Mouse (Mus musculus): ENCODE data around the gene Tgoln1. TPM values are rescaled to one million over a fixed set of nuclear protein-coding genes. Genes with fewer than 3 reads are reported as not detected.

Gene Tgoln1
- total and polyA plus RNA-seq, 3 experiments: 29.0 to 68.0 (median 60.1) TPM

- no peak overlapping the region for H3K4me3 ChIP-seq
- 85% methylated on average over 3 of the region's 3 CpGs for WGBS
- H3K27me3 ChIP-seq (ENCODE audit: control insufficient read depth, insufficient read depth, low read length): no peaks in the 10 kb centered on the region
- H3K4me1 ChIP-seq (ENCODE audit: control insufficient read depth, insufficient read depth, low read length): peaks cover 3% of the 10 kb centered on the region; the same call in 1 of the 2 replicates
- intact Hi-C loops (cut with DNase I): no loop called here
- no peak overlapping the region for H3K9ac ChIP-seq (ENCODE audit: low read depth, low read length)
- no peak overlapping the region for H3K27ac ChIP-seq
- no peak for DNase-seq
- no peak for TF ChIP-seq EP300 (IDR thresholded peaks at IDR 0.05; ENCODE audit: insufficient read depth, low read depth, low read length)
- TF ChIP-seq CTCF (IDR thresholded peaks at IDR 0.05): no peak
- no peak for TF ChIP-seq POLR2A (IDR thresholded peaks at IDR 0.05; ENCODE audit: insufficient read depth, low read depth, low read length)
- no peaks in the 10 kb centered on the region for H3K79me2 ChIP-seq (replicated peaks; ENCODE audit: control insufficient read depth, insufficient read depth, low read length)
- no peaks in the 10 kb centered on the region for H3K36me3 ChIP-seq (ENCODE audit: control insufficient read depth, insufficient read depth, low read length)
These were observed 40.8 kb downstream of the Tgoln1 start for GRCm38 (mm10) chr6:72576041-72576440.

GRCm38 (mm10) chr6:72571826-72572225 is 45.0 kb downstream of the Tgoln1 start:
- no peaks in the 10 kb centered on the region for H3K79me2 ChIP-seq (replicated peaks; ENCODE audit: control insufficient read depth, insufficient read depth, low read length)
- peak overlapping the region; percentile 87 for H3K27ac ChIP-seq
- H3K4me1 ChIP-seq (ENCODE audit: control insufficient read depth, insufficient read depth, low read length): peaks cover 7% of the 10 kb centered on the region; the same call in 1 of the 2 replicates
- intact Hi-C loops (cut with DNase I): no loop called here
- TF ChIP-seq EP300 (IDR thresholded peaks at IDR 0.05; ENCODE audit: insufficient read depth, low read depth, low read length): 0 out of 2 replicates have a peak, but pooled peaks have one; percentile 25
- no peak for TF ChIP-seq POLR2A (IDR thresholded peaks at IDR 0.05; ENCODE audit: insufficient read depth, low read depth, low read length)
- TF ChIP-seq CTCF (IDR thresholded peaks at IDR 0.05): no peak
- no peak overlapping the region for H3K9ac ChIP-seq (ENCODE audit: low read depth, low read length)
- H3K4me3 ChIP-seq: no peak overlapping the region
- WGBS: 15% methylated on average over 3 of the region's 3 CpGs
- no peak for DNase-seq
- H3K27me3 ChIP-seq (ENCODE audit: control insufficient read depth, insufficient read depth, low read length): no peaks in the 10 kb centered on the region
- H3K36me3 ChIP-seq (ENCODE audit: control insufficient read depth, insufficient read depth, low read length): no peaks in the 10 kb centered on the region

GRCm38 (mm10) chr6:72570644-72571397 is 46.0 kb downstream of the Tgoln1 start:
- no peaks in the 10 kb centered on the region for H3K27me3 ChIP-seq (ENCODE audit: control insufficient read depth, insufficient read depth, low read length)
- no peaks in the 10 kb centered on the region for H3K36me3 ChIP-seq (ENCODE audit: control insufficient read depth, insufficient read depth, low read length)
- H3K27ac ChIP-seq: peak overlapping the region; percentile 87
- H3K4me1 ChIP-seq (ENCODE audit: control insufficient read depth, insufficient read depth, low read length): peaks cover 8% of the 10 kb centered on the region
- intact Hi-C loops (cut with DNase I): no loop called here
- H3K4me3 ChIP-seq: no peak overlapping the region
- DNase-seq: peak in 1 of 2 experiments; percentile 64
- 64% methylated on average over 10 of the region's 10 CpGs for WGBS
- TF ChIP-seq POLR2A (IDR thresholded peaks at IDR 0.05; ENCODE audit: insufficient read depth, low read depth, low read length) (peak; percentile 61; the same call in 1 of the 2 replicates), CTCF (IDR thresholded peaks at IDR 0.05) (no peak), EP300 (IDR thresholded peaks at IDR 0.05; ENCODE audit: insufficient read depth, low read depth, low read length) (peak; percentile 91)
- no peak overlapping the region for H3K9ac ChIP-seq (ENCODE audit: low read depth, low read length)
- no peaks in the 10 kb centered on the region for H3K79me2 ChIP-seq (replicated peaks; ENCODE audit: control insufficient read depth, insufficient read depth, low read length)

- Histone ChIP-seq H3K27ac (peak overlapping the region; percentile 71), H3K4me1 (ENCODE audit: control insufficient read depth, insufficient read depth, low read length) (peaks cover 9% of the 10 kb centered on the region), H3K9ac (ENCODE audit: low read depth, low read length) (0 out of 2 replicates have a peak overlapping the region, but pooled peaks have one; percentile 8), H3K27me3 (ENCODE audit: control insufficient read depth, insufficient read depth, low read length) (no peaks in the 10 kb centered on the region), H3K36me3 (ENCODE audit: control insufficient read depth, insufficient read depth, low read length) (no peaks in the 10 kb centered on the region), H3K79me2 (replicated peaks; ENCODE audit: control insufficient read depth, insufficient read depth, low read length) (no peaks in the 10 kb centered on the region), H3K4me3 (no peak overlapping the region)
- DNase-seq: peak in 1 of 2 experiments; percentile 44
- intact Hi-C loops (cut with DNase I): no loop called here
- TF ChIP-seq POLR2A (IDR thresholded peaks at IDR 0.05; ENCODE audit: insufficient read depth, low read depth, low read length) (no peak; the same call in 1 of the 2 replicates), EP300 (IDR thresholded peaks at IDR 0.05; ENCODE audit: insufficient read depth, low read depth, low read length) (0 out of 2 replicates have a peak, but pooled peaks have one; percentile 7), CTCF (IDR thresholded peaks at IDR 0.05) (no peak)
- 65% methylated on average over 10 of the region's 10 CpGs for WGBS
These were observed 48.1 kb downstream of the Tgoln1 start for GRCm38 (mm10) chr6:72568736-72569135.

- intact Hi-C loops (cut with DNase I): no loop called here
- H3K27me3 ChIP-seq (ENCODE audit: control insufficient read depth, insufficient read depth, low read length): no peaks in the 10 kb centered on the region
- no peak overlapping the region for H3K27ac ChIP-seq
- H3K4me1 ChIP-seq (ENCODE audit: control insufficient read depth, insufficient read depth, low read length): peaks cover 9% of the 10 kb centered on the region
- no peak overlapping the region for H3K9ac ChIP-seq (ENCODE audit: low read depth, low read length)
- H3K36me3 ChIP-seq (ENCODE audit: control insufficient read depth, insufficient read depth, low read length): no peaks in the 10 kb centered on the region
- H3K79me2 ChIP-seq (replicated peaks; ENCODE audit: control insufficient read depth, insufficient read depth, low read length): no peaks in the 10 kb centered on the region
- H3K4me3 ChIP-seq: no peak overlapping the region
- TF ChIP-seq POLR2A (IDR thresholded peaks at IDR 0.05; ENCODE audit: insufficient read depth, low read depth, low read length) (no peak), EP300 (IDR thresholded peaks at IDR 0.05; ENCODE audit: insufficient read depth, low read depth, low read length) (no peak), CTCF (IDR thresholded peaks at IDR 0.05) (peak; percentile 54)
- 71% methylated on average over 5 of the region's 5 CpGs for WGBS
- no peak for DNase-seq
These were observed 49.3 kb downstream of the Tgoln1 start for GRCm38 (mm10) chr6:72567508-72567907.

GRCm38 (mm10) chr6:72566044-72566443 is 50.8 kb downstream of the Tgoln1 start:
- Histone ChIP-seq H3K36me3 (ENCODE audit: control insufficient read depth, insufficient read depth, low read length) (no peaks in the 10 kb centered on the region), H3K4me3 (no peak overlapping the region), H3K4me1 (ENCODE audit: control insufficient read depth, insufficient read depth, low read length) (peaks cover 6% of the 10 kb centered on the region), H3K9ac (ENCODE audit: low read depth, low read length) (no peak overlapping the region), H3K79me2 (replicated peaks; ENCODE audit: control insufficient read depth, insufficient read depth, low read length) (no peaks in the 10 kb centered on the region), H3K27ac (no peak overlapping the region; the same call in none of the 2 replicates), H3K27me3 (ENCODE audit: control insufficient read depth, insufficient read depth, low read length) (no peaks in the 10 kb centered on the region)
- DNase-seq: peak; percentile 84 to 88
- WGBS: 3% methylated on average over 4 of the region's 4 CpGs
- TF ChIP-seq EP300 (IDR thresholded peaks at IDR 0.05; ENCODE audit: insufficient read depth, low read depth, low read length) (peak; percentile 95; the same call in 1 of the 2 replicates), CTCF (IDR thresholded peaks at IDR 0.05) (peak; percentile 91), POLR2A (IDR thresholded peaks at IDR 0.05; ENCODE audit: insufficient read depth, low read depth, low read length) (0 out of 2 replicates have a peak, but pooled peaks have one; percentile 31)
- intact Hi-C loops (cut with DNase I): loop anchor here (1.0 kb wide), 2 partner anchors 31 to 138 kb away; no protein-coding TSS in a partner anchor
